Mouse (Mus musculus) embryo, embryonic 11.5 days (tissue): Measurements from ENCODE around the gene Phtf2.
"Not testable (repeated sequence)": the region's sequence is repeated elsewhere in the genome, so short reads cannot be mapped to it uniquely, and the experiment has no call there.

Experiments used
- DNase-seq: peaks from one replicate; pipeline ENCODE4 v3.0.0-alpha.2; 2012; ENCODE audit warnings: low read depth, low spot score

The Phtf2 gene

GRCm38 (mm10) chr5:20865193-20865755 is 16.6 kb downstream of the Phtf2 start:
- DNase-seq: no peak

- no peak for DNase-seq
These were observed 17.5 kb downstream of the Phtf2 start for GRCm38 (mm10) chr5:20864216-20864969.

DNA sequence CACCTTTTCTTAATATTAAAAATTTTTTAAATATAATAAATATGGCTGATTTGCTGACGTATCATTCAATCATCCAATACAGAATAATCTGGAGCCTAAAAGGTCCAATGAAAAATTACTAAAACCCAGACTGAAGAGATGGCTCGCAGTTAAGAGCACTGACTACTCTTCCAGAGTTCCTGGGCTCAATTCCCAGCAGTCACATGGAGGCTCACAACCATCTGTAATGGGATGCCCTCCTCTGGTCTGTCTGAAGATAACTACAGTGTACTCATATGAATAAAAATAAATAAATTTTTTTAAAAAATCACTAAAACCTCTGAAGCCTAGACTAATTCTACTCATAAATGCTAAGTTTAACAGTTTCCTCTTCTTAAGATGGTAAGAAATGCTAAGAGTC is 20.0 kb downstream of the Phtf2 start:
- no peak for DNase-seq

DNA sequence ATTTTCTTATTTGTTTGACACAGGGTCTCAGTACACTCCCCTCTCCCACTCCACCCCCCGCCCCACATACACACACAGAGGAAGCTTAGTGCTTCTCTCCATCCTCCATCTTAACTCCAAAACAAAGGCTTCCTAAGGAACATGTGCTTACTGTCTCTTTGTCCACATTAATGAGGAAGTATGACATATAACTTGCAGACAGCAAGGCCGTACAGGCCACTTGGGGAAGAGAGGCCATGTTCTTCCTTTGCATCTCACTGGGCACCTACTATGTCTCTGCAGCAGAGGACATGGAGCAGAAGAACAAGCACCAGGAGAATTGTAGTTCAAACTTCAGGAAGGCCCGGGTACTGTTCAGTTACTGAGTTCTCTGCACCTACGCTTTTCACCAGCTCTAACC is 21.4 kb downstream of the Phtf2 start:
- DNase-seq: no peak

- no peak for DNase-seq
These were observed 23.5 kb downstream of the Phtf2 start for GRCm38 (mm10) chr5:20858404-20858803.

- DNase-seq: no peak
These were observed 26.9 kb downstream of the Phtf2 start for GRCm38 (mm10) chr5:20855066-20855465.

- no peak for DNase-seq
These were observed 34.9 kb downstream of the Phtf2 start for GRCm38 (mm10) chr5:20847010-20847409.

GRCm38 (mm10) chr5:20843816-20844215 is 38.1 kb downstream of the Phtf2 start:
- no peak for DNase-seq

- DNase-seq: no peak
These were observed 38.5 kb downstream of the Phtf2 start for GRCm38 (mm10) chr5:20843405-20843804.

DNA sequence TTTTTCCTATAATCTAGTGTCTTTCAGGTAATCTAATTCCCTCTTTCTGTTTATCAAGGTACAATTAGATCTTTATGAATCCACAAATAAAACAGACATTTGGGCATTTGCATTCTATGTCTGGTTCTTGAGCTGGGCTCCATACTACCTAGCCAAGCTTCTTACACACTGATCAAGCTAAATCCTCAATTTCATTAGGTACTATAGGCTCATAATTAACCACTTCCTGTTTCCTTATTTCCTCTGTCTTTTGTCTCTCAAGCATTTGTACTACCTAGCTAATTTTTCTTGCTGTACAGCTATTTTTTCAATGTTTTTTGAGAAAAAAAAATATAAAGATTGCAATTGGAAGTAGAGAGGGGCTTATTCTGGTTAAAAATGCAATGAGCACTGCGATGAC is 44.8 kb downstream of the Phtf2 start:
- no peak for DNase-seq

GRCm38 (mm10) chr5:20834399-20834798 is 47.5 kb downstream of the Phtf2 start:
- no peak for DNase-seq

DNA sequence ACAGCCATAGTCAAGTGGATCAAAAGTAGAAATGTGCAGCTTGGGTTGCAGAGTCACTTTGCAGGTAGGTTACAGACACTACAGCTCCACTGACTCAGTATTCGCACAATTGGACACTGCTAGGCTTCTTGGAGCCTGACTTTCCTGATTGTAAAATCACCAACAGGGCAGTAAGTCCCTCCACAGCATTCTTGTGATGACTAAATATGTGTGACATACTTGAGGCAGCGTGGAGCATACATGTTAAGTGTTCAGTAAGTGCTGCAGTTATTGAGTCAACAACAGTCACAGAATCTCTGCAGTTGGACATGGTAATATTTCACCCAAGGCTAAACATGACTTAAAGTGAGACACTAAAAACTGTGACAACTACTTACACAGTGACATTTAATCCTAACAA is 50.5 kb downstream of the Phtf2 start:
- no peak for DNase-seq

- DNase-seq: no peak
These were observed 51.2 kb downstream of the Phtf2 start for GRCm38 (mm10) chr5:20830717-20831116.

- no peak for DNase-seq
These were observed 60.3 kb downstream of the Phtf2 start for GRCm38 (mm10) chr5:20821647-20822046.

GRCm38 (mm10) chr5:20821122-20821521 is 60.8 kb downstream of the Phtf2 start:
- no peak for DNase-seq

DNA sequence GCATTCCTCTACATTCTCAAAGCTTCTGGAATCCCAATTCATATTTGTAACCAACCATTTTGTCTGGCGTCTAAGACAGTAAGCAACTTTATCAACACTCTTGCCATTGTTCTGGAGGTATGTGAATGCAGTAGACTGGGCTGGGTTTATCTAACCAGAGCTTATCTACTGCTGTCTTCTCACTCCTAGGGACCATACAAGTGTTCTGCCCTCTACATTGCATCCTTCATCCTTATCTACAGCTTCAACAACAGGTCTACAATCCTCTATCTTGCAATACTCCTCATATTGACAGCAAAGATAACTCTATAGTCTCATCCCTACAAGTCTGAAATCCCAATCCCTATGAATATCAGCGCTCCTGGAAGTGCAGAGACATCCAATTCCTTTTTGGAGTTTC is 66.8 kb downstream of the Phtf2 start:
- no peak for DNase-seq

GRCm38 (mm10) chr5:20810449-20810848 is 71.5 kb downstream of the Phtf2 start:
- no peak for DNase-seq

DNA sequence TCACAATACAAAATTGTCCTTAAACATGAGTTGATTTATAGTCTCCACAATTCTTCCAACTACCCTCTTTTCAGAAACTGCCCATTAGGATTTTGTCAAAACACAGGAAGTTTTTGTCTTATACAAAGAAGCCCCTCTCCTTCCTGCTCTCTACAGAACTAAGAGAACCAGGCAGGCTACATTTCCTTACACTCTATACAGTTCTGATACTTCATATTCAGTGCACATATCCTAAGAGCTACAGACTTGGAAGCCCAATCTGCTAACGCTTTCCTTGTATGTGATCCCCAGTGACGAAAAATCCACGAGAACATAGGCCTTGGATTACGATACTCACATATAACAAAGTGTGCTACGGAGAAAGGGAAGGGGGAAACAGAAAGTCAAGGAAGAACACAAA is 86.0 kb downstream of the Phtf2 start:
- no peak for DNase-seq

DNA sequence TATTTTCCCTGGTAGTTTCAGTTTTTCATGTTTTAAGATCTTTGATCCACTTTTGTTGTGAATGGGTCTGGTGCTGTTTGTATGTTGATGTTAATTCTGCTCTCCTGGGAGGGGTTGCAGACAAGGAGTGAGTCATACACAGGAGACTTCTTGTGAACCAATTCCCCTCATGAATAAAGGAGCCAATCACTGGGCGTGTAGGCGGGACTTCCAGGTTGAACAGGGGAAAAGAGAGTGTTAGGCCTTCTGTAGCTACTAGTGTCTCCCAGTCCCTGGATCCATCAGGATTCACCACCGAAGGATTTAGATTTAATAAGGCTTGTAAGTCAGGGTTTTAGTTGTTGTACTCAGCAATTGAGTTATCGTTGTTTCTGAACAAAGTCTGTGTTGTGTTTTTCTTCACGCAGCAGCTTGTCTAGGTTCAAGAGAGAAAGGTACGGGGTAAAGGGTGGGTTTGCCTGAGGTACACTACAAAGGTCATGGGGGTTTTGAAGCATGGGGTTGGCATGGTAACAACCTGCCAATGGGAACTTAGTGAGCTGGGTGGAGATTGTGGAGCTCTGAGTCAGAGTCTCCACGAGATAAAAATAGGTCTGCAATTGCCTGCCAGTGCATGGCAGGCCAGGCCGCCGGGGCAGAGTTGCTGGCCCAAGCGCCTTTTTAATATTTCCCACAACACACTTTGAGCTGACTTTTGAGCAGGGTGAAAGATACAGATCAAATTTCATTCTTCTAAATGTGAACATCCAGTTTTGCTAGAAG is 90.0 kb downstream of the Phtf2 start:
- no peak for DNase-seq

DNA sequence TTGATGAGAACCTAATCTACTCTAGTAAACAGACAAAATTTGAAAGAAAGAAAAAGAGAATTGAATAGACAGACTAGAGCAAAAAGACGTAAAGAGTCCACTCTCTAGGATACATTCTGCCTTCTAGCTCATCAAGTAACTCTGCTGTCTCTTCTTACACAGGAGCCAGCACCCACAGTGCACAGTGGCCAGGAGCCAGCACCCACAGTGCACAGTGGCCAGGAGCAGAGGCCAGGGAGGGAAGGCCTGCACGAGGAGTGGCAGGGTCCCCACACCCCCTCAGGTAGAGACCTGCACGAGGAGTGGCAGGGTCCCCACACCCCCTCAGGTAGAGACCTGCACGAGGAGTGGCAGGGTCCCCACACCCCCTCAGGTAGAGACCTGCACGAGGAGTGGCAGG is 95.5 kb downstream of the Phtf2 start:
- not testable (repeated sequence) for DNase-seq

DNA sequence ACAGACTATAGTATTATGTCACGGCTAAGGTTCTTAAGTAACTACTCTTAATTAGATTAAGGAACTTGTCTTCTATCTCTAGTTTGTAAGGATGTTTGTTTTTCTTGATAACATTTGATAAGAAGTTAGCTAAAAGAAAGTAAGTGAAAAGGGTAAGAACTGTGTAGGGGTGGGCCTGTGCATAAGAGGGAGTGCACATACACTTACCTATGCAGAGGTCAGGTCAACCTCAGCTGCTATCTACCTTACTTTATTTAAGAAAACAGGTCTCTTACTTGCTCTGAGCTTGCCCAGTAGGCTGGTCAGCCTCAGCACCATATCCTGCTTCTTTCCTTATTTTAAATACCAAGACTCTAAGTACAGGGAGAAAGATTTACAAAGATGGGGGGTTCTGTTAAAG is 100.8 kb downstream of the Phtf2 start:
- no peak for DNase-seq

DNA sequence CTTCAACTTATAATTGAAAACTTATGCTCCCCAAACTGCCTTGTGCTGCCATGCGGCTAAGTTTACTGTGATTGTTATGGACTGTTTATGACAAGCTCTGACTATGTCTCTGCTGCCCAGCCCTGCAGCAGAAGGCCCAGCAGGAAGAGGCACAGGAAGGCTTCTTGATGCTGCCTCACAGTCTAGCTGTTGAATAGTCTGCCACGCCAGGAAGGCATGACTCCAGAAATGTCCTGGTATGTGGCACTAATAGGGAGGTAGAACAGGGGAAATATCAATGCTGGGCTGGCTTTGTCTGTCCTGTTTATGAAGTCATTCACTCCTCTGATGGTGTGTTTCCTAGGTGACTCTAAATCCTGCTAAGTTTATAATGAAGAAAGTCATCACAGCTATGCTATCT is 102.7 kb downstream of the Phtf2 start:
- no peak for DNase-seq
